Mouse (Mus musculus): ENCODE results near the gene Mybph. TPM values are rescaled to one million over a fixed set of nuclear protein-coding genes. Genes with fewer than 3 reads are reported as not detected.
A peak's percentile ranks its signal among the peaks of the same experiment; 100 is the strongest.

Gene Mybph
- total and polyA plus RNA-seq, 2 experiments, result not detected

GRCm38 (mm10) chr1:134236142-134236541 is 42.9 kb downstream of the Mybph start:
- Histone ChIP-seq H3K9ac (ENCODE audit: low read depth, low read length) (no peak overlapping the region), H3K4me3 (ENCODE audit: insufficient read depth, low read depth, low read length) (no peak overlapping the region), H3K36me3 (ENCODE audit: control insufficient read depth, insufficient read depth, low read length) (no peaks in the 10 kb centered on the region), H3K27me3 (ENCODE audit: control insufficient read depth, insufficient read depth, low read length) (no peaks in the 10 kb centered on the region), H3K79me2 (ENCODE audit: control insufficient read depth, insufficient read depth, low read length) (0 out of 2 replicates have a peak, but pooled peaks cover 2% of the 10 kb centered on the region), H3K4me1 (ENCODE audit: control insufficient read depth, insufficient read depth, low read length) (peaks cover 34% of the 10 kb centered on the region), H3K27ac (replicated peaks; ENCODE audit: insufficient read depth, low read depth, low read length) (no peak overlapping the region)
- 52% methylated on average over 3 of the region's 3 CpGs for WGBS
- no peak for TF ChIP-seq CTCF (IDR thresholded peaks at IDR 0.05; ENCODE audit: low read depth, low read length)
- no peak for TF ChIP-seq POLR2A (IDR thresholded peaks at IDR 0.05; ENCODE audit: extremely low read depth, insufficient read depth, low read length)
- DNase-seq (ENCODE audit: extremely low read depth, low read depth, low spot score), result no peak

- Histone ChIP-seq H3K4me1 (ENCODE audit: control insufficient read depth, insufficient read depth, low read length) (peaks cover 37% of the 10 kb centered on the region), H3K36me3 (ENCODE audit: control insufficient read depth, insufficient read depth, low read length) (no peaks in the 10 kb centered on the region), H3K27ac (replicated peaks; ENCODE audit: insufficient read depth, low read depth, low read length) (peak overlapping the region; percentile 97), H3K79me2 (ENCODE audit: control insufficient read depth, insufficient read depth, low read length) (0 out of 2 replicates have a peak, but pooled peaks cover under 1% of the 10 kb centered on the region), H3K9ac (ENCODE audit: low read depth, low read length) (no peak overlapping the region), H3K4me3 (ENCODE audit: insufficient read depth, low read depth, low read length) (no peak overlapping the region), H3K27me3 (ENCODE audit: control insufficient read depth, insufficient read depth, low read length) (no peaks in the 10 kb centered on the region)
- 18% methylated on average over 3 of the region's 3 CpGs for WGBS
- TF ChIP-seq CTCF (IDR thresholded peaks at IDR 0.05; ENCODE audit: low read depth, low read length), result no peak
- peak; percentile 95 for DNase-seq (ENCODE audit: extremely low read depth, low read depth, low spot score)
These were observed 44.2 kb downstream of the Mybph start for GRCm38 (mm10) chr1:134237438-134237837.

DNA sequence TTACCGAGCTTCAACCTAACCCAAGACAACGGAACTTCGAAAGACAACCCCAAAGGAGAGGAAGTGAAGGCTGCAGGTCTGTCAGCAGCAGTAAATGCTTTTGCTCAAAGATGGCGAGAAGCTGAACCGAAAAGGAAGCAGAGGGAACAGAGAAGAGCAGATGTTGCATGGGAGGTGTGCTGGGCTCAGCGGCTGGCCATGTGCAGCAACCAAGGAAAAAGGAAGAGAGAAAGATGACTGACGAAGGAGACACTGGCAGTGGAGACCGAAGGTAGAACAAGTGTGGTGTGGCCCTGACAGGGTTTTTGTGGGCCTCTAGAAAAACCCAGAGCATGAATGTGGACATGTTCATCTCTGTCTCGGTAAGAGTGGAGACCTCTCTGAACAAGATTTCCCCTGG is 47.5 kb downstream of the Mybph start:
- Histone ChIP-seq H3K4me1 (ENCODE audit: control insufficient read depth, insufficient read depth, low read length) (peaks cover 21% of the 10 kb centered on the region), H3K79me2 (ENCODE audit: control insufficient read depth, insufficient read depth, low read length) (no peaks in the 10 kb centered on the region), H3K27me3 (ENCODE audit: control insufficient read depth, insufficient read depth, low read length) (no peaks in the 10 kb centered on the region), H3K4me3 (ENCODE audit: insufficient read depth, low read depth, low read length) (no peak overlapping the region), H3K36me3 (ENCODE audit: control insufficient read depth, insufficient read depth, low read length) (no peaks in the 10 kb centered on the region), H3K27ac (replicated peaks; ENCODE audit: insufficient read depth, low read depth, low read length) (no peak overlapping the region), H3K9ac (ENCODE audit: low read depth, low read length) (no peak overlapping the region)
- 85% methylated on average over 9 of the region's 9 CpGs for WGBS
- DNase-seq (ENCODE audit: extremely low read depth, low read depth, low spot score), result no peak
- TF ChIP-seq CTCF (IDR thresholded peaks at IDR 0.05; ENCODE audit: low read depth, low read length) (no peak), POLR2A (IDR thresholded peaks at IDR 0.05; ENCODE audit: extremely low read depth, insufficient read depth, low read length) (no peak)

DNA sequence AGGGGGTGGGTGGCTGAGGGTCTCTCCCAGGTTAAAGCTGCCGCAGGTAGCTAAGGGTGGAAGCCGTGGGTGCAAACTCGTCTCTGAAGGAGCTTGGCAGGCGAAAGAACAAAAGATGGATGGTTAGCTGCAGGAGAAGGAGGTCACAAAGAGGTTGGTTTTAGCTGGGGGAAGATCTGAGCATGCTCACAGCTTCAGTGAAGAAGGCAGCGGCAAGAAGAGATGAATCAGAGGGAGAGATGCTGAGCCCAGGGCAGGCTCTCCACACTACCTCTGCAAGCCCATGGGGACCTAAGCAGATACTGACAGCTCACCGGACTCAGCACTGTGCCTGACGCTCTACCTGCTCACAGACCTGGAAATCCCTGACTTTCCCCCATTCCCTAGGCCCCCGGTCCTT is 48.0 kb downstream of the Mybph start:
- 87% methylated on average over 8 of the region's 8 CpGs for WGBS
- no peak for DNase-seq (ENCODE audit: extremely low read depth, low read depth, low spot score)
- Histone ChIP-seq H3K27me3 (ENCODE audit: control insufficient read depth, insufficient read depth, low read length) (no peaks in the 10 kb centered on the region), H3K4me3 (ENCODE audit: insufficient read depth, low read depth, low read length) (no peak overlapping the region), H3K36me3 (ENCODE audit: control insufficient read depth, insufficient read depth, low read length) (no peaks in the 10 kb centered on the region), H3K27ac (replicated peaks; ENCODE audit: insufficient read depth, low read depth, low read length) (no peak overlapping the region), H3K79me2 (ENCODE audit: control insufficient read depth, insufficient read depth, low read length) (no peaks in the 10 kb centered on the region), H3K9ac (ENCODE audit: low read depth, low read length) (no peak overlapping the region), H3K4me1 (ENCODE audit: control insufficient read depth, insufficient read depth, low read length) (peaks cover 21% of the 10 kb centered on the region)
- TF ChIP-seq POLR2A (IDR thresholded peaks at IDR 0.05; ENCODE audit: extremely low read depth, insufficient read depth, low read length) (no peak), CTCF (IDR thresholded peaks at IDR 0.05; ENCODE audit: low read depth, low read length) (no peak)

DNA sequence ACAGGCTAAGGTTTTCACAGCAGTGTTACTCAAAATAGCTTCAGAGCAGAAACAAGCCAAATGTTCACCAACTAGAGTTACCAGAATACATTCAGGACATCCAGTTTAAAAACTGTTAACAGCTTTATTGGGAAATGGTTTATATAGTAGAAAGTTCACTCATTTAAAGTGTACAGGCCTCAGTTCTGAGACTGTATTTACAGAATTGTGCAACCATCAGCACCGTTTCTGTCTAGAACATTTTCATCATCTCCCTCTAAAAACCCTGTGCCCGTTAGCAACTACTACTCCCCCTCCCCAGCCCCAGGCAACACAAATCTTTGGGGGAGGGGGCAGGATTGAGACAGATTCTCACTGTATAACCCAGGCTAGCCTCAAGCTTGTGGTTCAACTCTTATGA is 49.0 kb downstream of the Mybph start:
- no peaks in the 10 kb centered on the region for H3K36me3 ChIP-seq (ENCODE audit: control insufficient read depth, insufficient read depth, low read length)
- TF ChIP-seq CTCF (IDR thresholded peaks at IDR 0.05; ENCODE audit: low read depth, low read length) (no peak), POLR2A (IDR thresholded peaks at IDR 0.05; ENCODE audit: extremely low read depth, insufficient read depth, low read length) (no peak)
- peak overlapping the region; percentile 66 for H3K27ac ChIP-seq (replicated peaks; ENCODE audit: insufficient read depth, low read depth, low read length)
- peaks cover 15% of the 10 kb centered on the region for H3K4me1 ChIP-seq (ENCODE audit: control insufficient read depth, insufficient read depth, low read length)
- no peaks in the 10 kb centered on the region for H3K27me3 ChIP-seq (ENCODE audit: control insufficient read depth, insufficient read depth, low read length)
- WGBS, result 20% methylated on average over 2 of the region's 2 CpGs
- no peak overlapping the region for H3K4me3 ChIP-seq (ENCODE audit: insufficient read depth, low read depth, low read length)
- H3K9ac ChIP-seq (ENCODE audit: low read depth, low read length), result no peak overlapping the region
- DNase-seq (ENCODE audit: extremely low read depth, low read depth, low spot score), result peak; percentile 78
- H3K79me2 ChIP-seq (ENCODE audit: control insufficient read depth, insufficient read depth, low read length), result no peaks in the 10 kb centered on the region

DNA sequence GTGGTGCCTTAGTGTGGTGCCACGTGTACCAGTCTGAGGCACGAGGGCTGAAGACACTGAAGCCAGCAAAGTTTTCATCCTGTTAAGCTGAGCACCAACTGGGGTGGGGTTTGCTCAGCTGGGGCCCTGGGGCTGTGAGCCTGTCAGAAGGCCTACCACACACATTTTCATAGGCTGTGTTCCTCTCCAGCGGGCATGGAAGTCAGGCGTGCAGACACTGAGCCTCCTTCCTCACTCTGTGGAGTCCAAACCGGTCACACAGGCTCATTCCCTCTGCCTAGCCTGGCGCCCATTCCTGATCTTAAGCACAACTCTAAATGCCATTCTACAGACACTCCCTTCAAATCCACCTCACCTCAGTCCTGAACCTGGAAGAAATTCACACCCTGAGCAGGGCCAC is 50.3 kb downstream of the Mybph start:
- Histone ChIP-seq H3K9ac (ENCODE audit: low read depth, low read length) (no peak overlapping the region), H3K27me3 (ENCODE audit: control insufficient read depth, insufficient read depth, low read length) (no peaks in the 10 kb centered on the region)
- DNase-seq (ENCODE audit: extremely low read depth, low read depth, low spot score), result no peak

More for the DNA sequence above, 50.3 kb downstream of the Mybph start:
- H3K36me3 ChIP-seq (ENCODE audit: control insufficient read depth, insufficient read depth, low read length), result no peaks in the 10 kb centered on the region
- TF ChIP-seq POLR2A (IDR thresholded peaks at IDR 0.05; ENCODE audit: extremely low read depth, insufficient read depth, low read length) (no peak), CTCF (IDR thresholded peaks at IDR 0.05; ENCODE audit: low read depth, low read length) (no peak)
- H3K27ac ChIP-seq (replicated peaks; ENCODE audit: insufficient read depth, low read depth, low read length), result no peak overlapping the region
- no peak overlapping the region for H3K4me3 ChIP-seq (ENCODE audit: insufficient read depth, low read depth, low read length)
- peaks cover 9% of the 10 kb centered on the region for H3K4me1 ChIP-seq (ENCODE audit: control insufficient read depth, insufficient read depth, low read length)
- H3K79me2 ChIP-seq (ENCODE audit: control insufficient read depth, insufficient read depth, low read length), result no peaks in the 10 kb centered on the region
- 82% methylated on average over 6 of the region's 6 CpGs for WGBS
